Comparison of ENCODE assay signal across 15 mouse cellular contexts in the genomic region with DNA sequence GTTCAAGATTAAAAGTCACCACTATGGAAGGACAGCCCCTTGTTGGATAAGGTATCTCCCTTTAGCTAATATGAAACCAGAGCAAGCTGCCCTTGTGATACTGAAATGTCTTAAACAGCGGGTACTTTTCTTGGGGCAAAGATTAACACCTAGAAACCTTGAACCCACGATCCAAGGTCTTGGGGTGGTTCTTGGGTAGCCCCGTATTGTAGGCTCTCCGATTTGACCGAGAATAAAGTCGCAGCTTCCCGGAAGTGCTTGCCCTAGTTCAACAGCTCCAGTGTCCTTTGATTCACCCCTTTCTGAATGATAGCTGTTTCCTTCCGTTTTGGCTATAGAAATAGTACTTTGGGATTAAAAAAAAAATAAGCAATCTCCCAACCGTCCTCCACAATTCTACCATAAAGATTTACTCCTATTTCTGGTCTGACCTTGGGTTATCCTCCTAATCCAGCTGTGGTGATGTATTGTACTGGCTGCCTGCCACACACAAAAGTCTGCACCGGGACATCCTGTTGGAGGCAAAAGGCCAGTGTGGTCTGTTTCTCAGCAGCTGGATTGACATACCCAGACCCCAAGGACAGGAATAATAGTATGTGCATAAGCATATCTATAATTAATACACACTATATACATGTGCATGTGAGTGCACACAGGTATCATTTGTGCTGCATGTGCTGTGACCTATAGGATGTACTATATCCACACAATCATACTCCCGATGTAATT.
DNase-seq lines count a peak whose midpoint lies in the region; ATAC-seq and TF ChIP-seq lines count a peak whose summit lies in the region.
"Had no signal": no experiment of that assay in that cellular context is flagged by ENCODE, and none has a peak within 500 bp of the region (broad histone marks: within the 10 kb centered on the region; RNA-seq: fewer than 3 reads in every experiment).

No protein-coding gene starts in this region.

- no peak overlapping the region for H3K4me2 ChIP-seq in intestine, embryonic 15.5 days (replicated peaks)
- no peak overlapping the region for H3K4me2 ChIP-seq in intestine, postnatal 0 days (replicated peaks; ENCODE audit: low read depth)
- H3K4me2 ChIP-seq in heart, embryonic 15.5 days, result no peak overlapping the region
- H3K4me2 ChIP-seq in kidney, embryonic 15.5 days, result no peak overlapping the region
- H3K4me2 ChIP-seq: embryonic facial prominence, embryonic 13.5 days; limb, embryonic 13.5 days had no signal

- 57% methylated on average over 11 of the region's 11 CpGs for WGBS in intestine, embryonic 15.5 days
- WGBS in intestine, postnatal 0 days, result 68% methylated on average over 11 of the region's 11 CpGs
- 58% methylated on average over 11 of the region's 11 CpGs for WGBS in heart, embryonic 15.5 days
- WGBS in kidney, embryonic 15.5 days, result 45% methylated on average over 11 of the region's 11 CpGs
- 84% methylated on average over 11 of the region's 11 CpGs for WGBS in limb, embryonic 10.5 days

- no peak overlapping the region for H3K27ac ChIP-seq in intestine, embryonic 15.5 days
- H3K27ac ChIP-seq in intestine, postnatal 0 days (ENCODE audit: low read depth, low read length), result no peak overlapping the region
- H3K27ac ChIP-seq in heart, embryonic 15.5 days, result peak overlapping the region; percentile 47; the same call in 1 of the 2 replicates
- H3K27ac ChIP-seq in kidney, embryonic 15.5 days, result peak overlapping the region; percentile 80
- H3K27ac ChIP-seq in limb, embryonic 10.5 days, result no peak overlapping the region
- H3K27ac ChIP-seq: embryonic facial prominence, embryonic 13.5 days; limb, embryonic 13.5 days had no signal

- H3K9me3 ChIP-seq in intestine, embryonic 15.5 days, result no peaks in the 10 kb centered on the region
- no peaks in the 10 kb centered on the region for H3K9me3 ChIP-seq in intestine, postnatal 0 days (ENCODE audit: control insufficient read depth)
- H3K9me3 ChIP-seq in heart, embryonic 15.5 days (replicated peaks), result no peaks in the 10 kb centered on the region
- H3K9me3 ChIP-seq in kidney, embryonic 15.5 days (replicated peaks), result no peaks in the 10 kb centered on the region
- no peaks in the 10 kb centered on the region for H3K9me3 ChIP-seq in limb, embryonic 10.5 days (replicated peaks)
- H3K9me3 ChIP-seq: embryonic facial prominence, embryonic 13.5 days; limb, embryonic 13.5 days; megakaryocyte, embryonic 14.5 days had no signal

- DNase-seq in adrenal gland, adult 18-20 months (ENCODE audit: low spot score in 2 of 2), result peak; percentile 5 to 22
- DNase-seq in urinary bladder, postnatal 4 days (ENCODE audit: low spot score in 2 of 2), result no peak
- no peak for DNase-seq in limb, embryonic 10.5 days (ENCODE audit: low spot score)
- DNase-seq in left cerebral cortex, adult 8-10 months (ENCODE audit: low spot score in 2 of 2), result no peak
- DNase-seq: cerebellum, postnatal 36 days; spleen, adult 18-20 months had no signal

- no peaks in the 10 kb centered on the region for H3K36me3 ChIP-seq in intestine, embryonic 15.5 days
- H3K36me3 ChIP-seq in intestine, postnatal 0 days (ENCODE audit: control insufficient read depth, insufficient read depth), result no peaks in the 10 kb centered on the region
- H3K36me3 ChIP-seq in heart, embryonic 15.5 days, result no peaks in the 10 kb centered on the region
- no peaks in the 10 kb centered on the region for H3K36me3 ChIP-seq in kidney, embryonic 15.5 days
- no peaks in the 10 kb centered on the region for H3K36me3 ChIP-seq in limb, embryonic 10.5 days
- H3K36me3 ChIP-seq: embryonic facial prominence, embryonic 13.5 days; limb, embryonic 13.5 days had no signal

- 0 out of 2 replicates have a peak, but pooled peaks have one; percentile 20 for ATAC-seq in intestine, embryonic 15.5 days
- no peak for ATAC-seq in intestine, postnatal 0 days
- no peak for ATAC-seq in heart, embryonic 15.5 days (replicated peaks; ENCODE audit: insufficient number of reproducible peaks, insufficient read depth, low FRiP score, low read depth)
- peak; percentile 69; the same call in 1 of the 2 replicates for ATAC-seq in kidney, embryonic 15.5 days (replicated peaks; ENCODE audit: low FRiP score)
- ATAC-seq: forebrain, embryonic 14.5 days; hindbrain, embryonic 16.5 days had no signal

- no peak overlapping the region for H3K9ac ChIP-seq in intestine, embryonic 15.5 days
- H3K9ac ChIP-seq in intestine, postnatal 0 days (ENCODE audit: low read depth, low read length), result no peak overlapping the region
- no peak overlapping the region for H3K9ac ChIP-seq in heart, embryonic 15.5 days
- H3K9ac ChIP-seq in kidney, embryonic 15.5 days, result no peak overlapping the region
- H3K9ac ChIP-seq: embryonic facial prominence, embryonic 13.5 days; limb, embryonic 13.5 days had no signal

- no peaks in the 10 kb centered on the region for H3K4me1 ChIP-seq in intestine, embryonic 15.5 days (replicated peaks)
- no peaks in the 10 kb centered on the region for H3K4me1 ChIP-seq in intestine, postnatal 0 days (replicated peaks; ENCODE audit: control insufficient read depth, insufficient read depth, low read length)
- H3K4me1 ChIP-seq in heart, embryonic 15.5 days (replicated peaks), result peaks cover 4% of the 10 kb centered on the region; the same call in 1 of the 2 replicates
- no peaks in the 10 kb centered on the region for H3K4me1 ChIP-seq in kidney, embryonic 15.5 days
- no peaks in the 10 kb centered on the region for H3K4me1 ChIP-seq in limb, embryonic 10.5 days
- H3K4me1 ChIP-seq: embryonic facial prominence, embryonic 13.5 days; limb, embryonic 13.5 days; megakaryocyte, embryonic 14.5 days had no signal

- H3K27me3 ChIP-seq in intestine, embryonic 15.5 days (replicated peaks), result no peaks in the 10 kb centered on the region
- H3K27me3 ChIP-seq in intestine, postnatal 0 days (replicated peaks; ENCODE audit: control insufficient read depth, insufficient read depth, low read length), result no peaks in the 10 kb centered on the region
- no peaks in the 10 kb centered on the region for H3K27me3 ChIP-seq in heart, embryonic 15.5 days
- no peaks in the 10 kb centered on the region for H3K27me3 ChIP-seq in kidney, embryonic 15.5 days
- peaks cover 16% of the 10 kb centered on the region; the same call in 1 of the 2 replicates for H3K27me3 ChIP-seq in limb, embryonic 10.5 days (ENCODE audit: low read depth, poor library complexity, severe bottlenecking)
- H3K27me3 ChIP-seq: embryonic facial prominence, embryonic 13.5 days; megakaryocyte, embryonic 14.5 days had no signal

- H3K4me3 ChIP-seq in intestine, embryonic 15.5 days (replicated peaks), result no peak overlapping the region
- no peak overlapping the region for H3K4me3 ChIP-seq in intestine, postnatal 0 days (ENCODE audit: low read depth, low read length)
- no peak overlapping the region for H3K4me3 ChIP-seq in heart, embryonic 15.5 days
- no peak overlapping the region for H3K4me3 ChIP-seq in kidney, embryonic 15.5 days (replicated peaks)
- no peak overlapping the region for H3K4me3 ChIP-seq in limb, embryonic 10.5 days
- H3K4me3 ChIP-seq: embryonic facial prominence, embryonic 13.5 days; limb, embryonic 13.5 days; megakaryocyte, embryonic 14.5 days had no signal

- no peak for TF ChIP-seq CTCF in intestine, postnatal 0 days (IDR thresholded peaks at IDR 0.05; ENCODE audit: low read depth)

Comparison
In these comparisons a context has a peak if more than half of its experiments do, and no peak if none do; other contexts are left out.
1. ATAC-seq: peak in intestine, embryonic 15.5 days (single experiment) and kidney, embryonic 15.5 days (single experiment); none in intestine, postnatal 0 days (single experiment) and heart, embryonic 15.5 days (single experiment).
2. H3K27ac ChIP-seq: peak in heart, embryonic 15.5 days (single experiment) and kidney, embryonic 15.5 days (single experiment); none in intestine, embryonic 15.5 days (single experiment), intestine, postnatal 0 days (single experiment) and limb, embryonic 10.5 days (single experiment).
3. DNase-seq: peak in adrenal gland, adult 18-20 months (2 of 2); none in urinary bladder, postnatal 4 days (0 of 2), limb, embryonic 10.5 days (single experiment) and left cerebral cortex, adult 8-10 months (0 of 2).